Mouse (Mus musculus): ENCODE measurements around the gene B4galt1.

The B4galt1 gene

DNA sequence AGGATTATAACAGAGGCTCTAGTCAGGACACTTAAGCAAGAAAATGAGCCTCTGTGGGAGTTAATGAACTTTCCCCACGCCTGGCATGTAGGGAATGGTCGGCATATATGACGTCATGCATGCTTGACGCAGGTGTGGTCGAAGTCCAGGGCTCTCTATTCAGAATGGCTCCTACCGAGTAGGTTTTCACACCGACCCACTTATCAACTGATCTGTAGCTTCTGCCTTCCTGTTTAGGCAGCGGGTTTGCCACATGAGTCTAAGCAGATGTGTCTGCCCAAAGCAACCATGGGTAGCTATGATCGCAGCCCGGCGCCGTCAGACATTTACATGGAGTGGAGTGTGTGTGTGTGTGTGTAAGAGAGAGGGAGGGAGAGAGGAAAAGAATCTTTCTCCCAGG is 14.6 kb downstream of the B4galt1 start:
- DNase-seq, result no peak

DNA sequence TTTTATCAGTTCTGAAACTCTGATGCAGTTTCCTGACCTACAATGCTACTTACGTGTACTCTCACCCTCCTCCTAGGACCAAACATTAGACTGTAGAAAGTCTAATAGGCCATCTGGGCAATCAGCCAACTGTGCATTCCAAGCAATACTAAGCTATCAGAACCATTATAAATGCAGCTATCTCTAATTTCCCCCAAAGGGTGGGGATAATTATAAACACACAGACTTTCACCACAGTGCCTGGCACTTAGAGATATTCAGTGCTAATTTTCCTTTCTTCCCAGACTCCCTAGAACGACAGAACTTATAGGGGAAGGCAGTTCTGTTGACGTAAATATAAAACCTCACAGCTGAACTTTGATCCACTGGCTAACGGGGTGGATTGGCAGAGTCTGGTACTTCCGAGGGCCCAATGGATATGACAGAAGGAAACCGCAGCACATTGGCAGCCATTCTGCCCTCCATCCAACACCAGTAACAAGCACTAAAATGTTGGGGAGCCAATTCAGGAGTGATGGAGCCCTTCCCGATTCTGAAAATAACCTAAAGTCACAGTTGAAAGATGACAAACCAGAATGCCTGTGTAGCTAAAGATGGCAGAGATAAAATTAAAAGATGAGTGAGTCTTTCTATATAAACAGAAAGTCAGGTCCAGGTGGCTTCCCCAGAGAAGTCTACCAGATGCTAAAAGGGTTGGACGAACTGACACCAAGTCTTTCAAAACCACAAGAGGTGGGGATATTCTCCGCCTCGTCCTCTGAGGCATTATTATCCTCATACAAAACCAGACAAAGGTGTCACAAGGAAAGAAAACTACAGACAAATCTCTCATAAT is 16.1 kb downstream of the B4galt1 start:
- no peak for DNase-seq

DNA sequence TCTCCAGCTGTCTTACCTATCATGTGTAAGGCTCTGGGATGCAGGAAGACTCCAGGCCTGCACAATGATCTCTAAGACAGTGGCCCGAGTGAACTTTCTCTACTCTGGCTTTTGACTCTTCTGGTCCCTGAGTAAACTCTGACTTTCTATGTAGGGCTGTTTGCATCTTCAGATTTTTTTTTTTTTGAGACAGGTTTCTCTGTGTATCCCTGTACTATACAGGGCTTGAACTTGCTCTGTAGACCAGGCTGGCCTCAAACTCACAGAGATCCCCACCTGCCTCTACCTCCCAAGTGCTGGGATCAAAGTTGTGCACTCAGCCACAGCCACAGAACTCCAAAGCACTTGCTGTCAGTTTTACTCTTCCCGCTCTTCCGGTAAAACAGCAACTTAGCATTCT is 16.8 kb downstream of the B4galt1 start:
- DNase-seq, result no peak

DNA sequence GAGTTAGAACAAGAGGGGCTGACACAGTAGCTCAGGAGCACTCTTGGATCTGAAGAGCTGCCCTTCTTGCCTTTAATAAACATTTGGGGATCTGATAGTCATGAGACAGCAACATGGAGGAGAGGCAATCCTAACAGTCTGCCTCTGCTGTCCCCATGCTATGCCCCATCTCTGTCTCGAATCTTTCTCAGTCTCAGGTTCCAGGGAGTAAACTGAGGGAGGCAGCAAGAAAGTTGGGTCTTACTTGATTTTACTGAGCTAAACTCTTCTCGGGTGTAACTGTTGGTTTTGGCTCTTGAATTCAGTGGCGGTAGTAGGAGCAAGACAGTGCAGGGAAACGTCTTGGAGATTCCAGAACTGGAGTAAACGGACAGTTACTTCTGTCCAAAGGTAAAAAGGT is 18.9 kb downstream of the B4galt1 start:
- DNase-seq, result no peak

DNA sequence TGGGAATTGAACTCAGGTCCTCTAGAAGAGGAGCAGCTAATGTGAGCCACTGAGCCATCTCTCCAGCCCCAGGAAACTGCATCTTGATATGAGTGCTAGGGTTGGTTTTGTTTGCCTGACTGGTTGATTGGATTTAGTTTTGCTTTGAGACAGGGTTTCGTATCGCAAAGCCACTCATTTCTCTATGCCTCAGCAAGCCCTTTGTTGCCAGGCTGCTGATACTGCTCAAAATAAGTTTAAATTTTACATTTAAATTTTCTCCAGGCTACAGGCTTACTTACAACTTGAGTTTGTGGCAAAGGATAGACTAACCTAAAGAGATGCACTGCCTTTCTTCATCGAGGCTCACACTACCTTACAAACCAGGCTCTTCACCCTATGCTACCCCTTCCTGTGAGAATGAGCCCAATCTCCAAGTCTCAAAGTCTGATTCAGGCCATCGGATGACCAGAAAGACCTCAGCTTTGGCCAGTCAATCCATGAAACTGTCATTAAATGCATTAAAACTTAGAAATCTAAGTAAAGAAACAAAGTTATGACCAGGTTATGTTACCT is 19.5 kb downstream of the B4galt1 start:
- no peak for DNase-seq

DNA sequence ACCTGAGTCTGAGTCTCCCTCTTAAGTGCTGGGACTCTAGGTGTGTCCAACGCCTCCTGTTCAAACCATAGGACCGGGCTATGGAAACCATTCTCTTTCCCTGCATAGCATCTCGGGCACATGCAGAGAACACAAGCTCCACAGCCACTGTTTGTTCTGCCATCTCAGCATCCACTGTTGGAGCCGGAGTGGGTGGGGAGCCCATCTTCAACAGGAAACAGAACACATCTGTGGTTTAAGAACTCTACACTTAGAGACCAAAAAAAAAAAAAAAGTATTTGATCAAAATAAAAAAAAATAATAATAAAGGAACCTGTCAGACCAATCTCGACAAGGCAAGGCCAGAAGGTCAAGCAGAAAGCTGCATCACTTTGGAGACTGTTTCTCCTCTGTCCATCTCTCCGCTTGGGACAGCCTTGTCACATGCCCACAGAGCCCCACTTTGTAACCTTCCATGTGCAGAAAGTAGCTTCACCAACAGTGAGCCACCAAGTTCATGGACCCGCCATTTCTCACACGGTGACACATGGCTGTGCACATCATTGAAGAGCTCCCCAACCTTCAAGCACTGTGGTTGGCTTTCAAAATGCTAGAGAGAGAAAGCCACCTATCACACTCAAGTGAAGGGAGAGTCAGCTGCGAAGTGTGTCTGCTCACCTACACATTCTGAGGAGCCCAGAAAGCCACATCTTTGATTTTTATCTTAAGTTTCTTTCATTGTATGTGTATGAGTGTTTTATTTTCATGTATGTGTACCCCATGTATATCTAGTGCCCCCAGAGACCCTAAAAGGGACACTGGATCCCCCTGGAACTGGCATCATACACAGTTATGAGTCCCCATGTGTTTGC is 20.2 kb downstream of the B4galt1 start:
- DNase-seq, result no peak

DNA sequence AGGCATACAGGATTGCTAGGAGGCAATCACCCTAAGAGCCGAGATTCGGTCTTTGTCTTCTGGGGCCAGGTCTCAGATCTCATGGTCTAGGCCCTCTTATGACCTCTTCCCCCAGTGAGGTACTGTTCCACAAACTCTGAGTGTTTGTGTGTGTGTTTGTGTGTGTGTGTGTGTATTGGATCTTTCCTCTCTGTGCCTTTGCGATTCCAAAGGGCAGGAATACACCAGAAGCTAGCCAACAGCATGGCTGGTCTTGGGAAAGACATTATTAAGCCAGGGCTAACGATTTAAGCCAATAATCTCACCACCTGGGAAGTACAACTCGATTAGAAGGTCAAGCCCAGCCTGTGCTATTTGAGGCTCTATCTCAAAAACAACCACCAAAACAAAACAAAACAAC is 23.3 kb downstream of the B4galt1 start:
- DNase-seq, result no peak

DNA sequence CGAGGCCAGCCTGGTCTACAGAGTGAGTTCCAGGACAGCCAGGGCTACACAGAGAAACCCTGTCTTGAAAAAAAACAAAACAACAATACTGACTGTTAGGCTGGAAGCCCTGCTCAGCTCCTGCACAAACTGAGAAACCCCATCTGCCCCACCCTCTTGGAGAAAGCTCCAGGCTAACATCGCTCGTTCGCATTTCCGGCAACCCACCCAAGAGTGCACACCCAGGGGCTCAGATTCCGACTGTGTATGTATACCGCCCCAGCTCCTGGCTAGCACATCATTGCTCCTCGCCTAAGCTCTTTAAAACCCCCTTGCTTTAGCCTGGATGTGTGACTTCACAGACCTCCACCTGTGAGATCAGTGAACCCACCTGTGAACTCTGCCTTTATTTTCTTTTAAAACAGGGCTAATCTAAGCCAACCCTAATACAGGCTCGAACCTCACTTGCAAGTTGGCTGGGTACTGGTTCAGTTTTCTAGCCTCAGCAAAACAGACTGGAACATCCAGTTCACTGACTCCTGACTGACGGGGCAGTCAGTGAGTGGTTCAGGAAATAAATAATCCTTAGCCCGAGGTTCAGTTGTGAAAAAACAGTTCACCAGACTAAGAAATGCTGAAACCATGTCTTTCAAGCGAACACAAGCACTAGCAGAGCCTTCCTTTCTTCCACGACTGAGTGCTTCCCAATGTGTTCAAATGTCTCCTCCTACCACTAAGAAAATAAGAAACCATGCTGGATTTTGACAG is 24.0 kb downstream of the B4galt1 start:
- DNase-seq, result no peak

DNA sequence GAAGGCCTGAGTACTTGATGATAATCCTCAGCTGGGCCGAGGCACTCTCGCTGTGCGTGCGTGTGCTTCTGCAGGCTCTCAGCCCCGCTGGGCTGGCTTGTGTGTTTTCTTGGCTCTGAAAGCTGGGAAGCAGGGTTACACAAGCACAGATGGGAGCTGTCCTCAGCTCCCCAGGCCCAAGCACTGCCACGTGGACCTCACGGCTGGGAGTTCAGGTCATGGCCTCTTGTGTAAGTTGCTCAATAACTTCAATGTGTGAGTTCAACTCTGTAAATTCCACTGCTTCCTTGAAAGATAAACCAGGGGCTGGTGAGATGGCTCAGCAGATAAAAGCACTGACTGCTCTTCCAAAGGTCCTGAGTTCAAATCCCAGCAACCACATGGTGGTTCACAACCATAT is 24.9 kb downstream of the B4galt1 start:
- no peak for DNase-seq

DNA sequence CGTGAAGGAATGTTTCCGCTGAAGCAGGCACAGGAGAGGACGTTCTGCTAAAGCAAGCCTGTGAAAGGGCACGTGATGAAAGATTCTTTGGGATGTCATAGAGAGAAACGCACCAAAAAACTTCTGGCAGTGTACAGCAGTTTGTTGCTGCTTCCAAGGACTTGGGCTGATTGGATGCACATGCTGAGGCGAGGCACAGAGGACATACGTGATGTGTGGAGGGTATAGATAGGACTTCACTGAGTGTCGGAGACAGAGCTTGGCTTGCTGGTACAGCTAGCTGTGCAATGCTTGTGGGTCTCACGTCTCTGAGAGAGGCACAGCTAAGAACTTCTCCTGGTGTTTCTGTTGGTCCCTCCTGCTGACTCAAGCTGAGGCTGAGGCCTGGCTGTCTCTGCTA is 25.9 kb downstream of the B4galt1 start:
- no peak for DNase-seq

DNA sequence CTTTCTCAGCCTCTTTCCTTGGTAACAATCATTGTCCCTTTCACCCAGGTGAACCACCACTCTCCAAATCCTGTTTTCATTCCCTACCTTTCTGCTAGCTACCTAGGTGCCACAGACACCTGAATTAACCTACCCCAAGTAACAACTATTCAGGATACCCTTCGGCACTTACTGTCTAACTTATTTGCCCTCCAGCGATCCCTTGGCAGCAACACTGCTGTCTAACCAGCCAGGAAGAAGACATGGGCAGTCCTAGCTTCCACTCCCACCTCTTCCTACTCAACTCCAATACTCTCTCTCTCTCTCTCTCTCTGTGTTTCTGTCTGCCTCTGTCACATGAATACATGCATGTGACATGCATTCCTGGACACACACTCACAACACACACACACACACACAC is 27.0 kb downstream of the B4galt1 start:
- no peak for DNase-seq

DNA sequence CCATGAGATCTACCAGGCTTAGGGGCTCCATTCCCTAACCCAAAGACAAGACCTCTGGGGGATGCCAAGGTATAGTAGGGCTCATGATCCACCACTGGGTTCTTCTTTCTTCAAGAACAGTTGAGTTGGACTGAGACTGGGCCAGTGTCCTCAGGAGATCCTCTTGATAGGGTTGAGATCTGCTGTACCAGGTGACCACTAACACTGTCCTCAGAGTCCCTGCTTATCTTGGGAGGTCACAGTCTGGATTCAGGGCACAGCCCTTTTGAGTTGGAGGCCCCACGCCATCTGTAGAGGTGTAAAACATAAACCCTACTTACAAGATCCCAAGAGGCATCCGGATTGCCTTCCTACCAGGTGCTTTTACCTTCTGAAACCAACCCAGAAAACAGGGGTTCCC is 27.8 kb downstream of the B4galt1 start:
- no peak for DNase-seq

DNA sequence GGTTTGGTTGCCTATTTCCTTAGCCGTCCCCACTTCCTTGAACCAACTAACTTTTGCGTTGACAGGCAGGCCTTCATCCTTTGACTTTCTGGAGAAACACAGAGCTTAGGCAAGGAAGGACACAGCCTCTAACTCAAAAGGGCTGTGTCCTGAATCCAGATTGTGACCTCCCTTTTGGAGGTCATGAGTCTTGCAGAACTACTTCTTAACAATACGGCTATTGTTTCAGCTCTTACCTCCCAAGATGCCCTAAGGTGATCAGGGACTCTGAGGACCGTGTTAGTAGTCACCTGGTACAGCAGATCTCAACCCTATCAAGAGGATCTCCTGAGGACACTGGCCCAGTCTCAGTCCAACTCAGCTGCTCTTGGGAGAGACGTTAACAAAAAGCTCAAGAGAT is 28.7 kb downstream of the B4galt1 start:
- no peak for DNase-seq

DNA sequence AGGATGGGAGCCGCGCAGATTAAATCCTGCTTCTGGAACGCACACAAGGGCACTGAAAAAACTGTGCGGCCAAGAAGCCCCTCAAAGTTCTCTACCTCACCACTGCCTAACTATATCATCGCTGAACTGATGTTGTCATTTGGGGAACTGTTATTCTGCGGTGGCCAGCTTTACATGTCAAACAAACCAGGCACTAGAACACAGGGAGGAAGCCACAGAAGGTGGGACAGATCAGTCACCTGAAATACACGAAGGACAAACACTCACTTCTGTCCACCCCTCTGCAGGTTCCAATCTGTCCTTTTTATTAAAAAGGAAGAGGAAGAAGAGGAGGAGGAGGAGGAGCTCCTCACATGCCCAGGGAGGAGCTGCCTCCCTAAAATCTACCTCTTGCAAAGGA is 29.3 kb downstream of the B4galt1 start:
- no peak for DNase-seq

DNA sequence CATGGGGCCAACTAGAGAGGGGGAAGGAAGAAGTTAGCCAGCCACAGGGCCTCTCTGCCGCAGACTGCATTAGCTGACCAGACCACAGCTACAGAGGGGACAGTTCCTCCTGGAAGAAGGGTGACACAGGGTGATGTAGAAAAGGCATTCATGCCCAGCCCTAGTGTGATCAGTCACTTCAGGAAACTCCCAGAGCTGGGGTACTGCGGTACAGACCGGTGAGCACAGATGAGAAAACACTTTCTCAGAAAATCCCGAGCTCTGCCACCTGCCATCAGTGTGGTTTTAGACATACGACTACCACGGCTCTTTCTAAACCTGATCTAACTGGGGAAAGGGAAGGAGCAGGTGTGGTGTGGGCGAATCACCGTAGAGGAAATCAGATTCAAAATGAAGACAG is 30.1 kb downstream of the B4galt1 start:
- DNase-seq, result no peak

DNA sequence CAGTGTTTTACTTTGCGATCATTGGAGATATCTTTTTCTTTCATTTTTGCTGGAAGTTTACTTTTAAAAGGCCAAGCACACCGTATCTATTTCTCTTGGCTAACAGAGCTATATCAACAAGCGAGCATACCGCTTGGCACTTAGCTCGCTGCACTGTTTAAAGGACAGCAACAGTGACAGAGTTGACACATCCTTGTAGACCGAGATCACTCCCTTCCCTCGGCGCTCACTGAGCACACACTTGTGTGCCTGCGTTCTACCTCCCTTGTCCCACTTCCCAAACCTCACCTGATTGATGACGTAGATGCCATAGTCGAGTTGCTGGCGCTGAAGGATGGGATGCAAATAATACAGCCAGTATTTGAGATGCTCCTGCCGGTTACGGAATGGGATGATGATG is 30.7 kb downstream of the B4galt1 start:
- DNase-seq, result no peak

DNA sequence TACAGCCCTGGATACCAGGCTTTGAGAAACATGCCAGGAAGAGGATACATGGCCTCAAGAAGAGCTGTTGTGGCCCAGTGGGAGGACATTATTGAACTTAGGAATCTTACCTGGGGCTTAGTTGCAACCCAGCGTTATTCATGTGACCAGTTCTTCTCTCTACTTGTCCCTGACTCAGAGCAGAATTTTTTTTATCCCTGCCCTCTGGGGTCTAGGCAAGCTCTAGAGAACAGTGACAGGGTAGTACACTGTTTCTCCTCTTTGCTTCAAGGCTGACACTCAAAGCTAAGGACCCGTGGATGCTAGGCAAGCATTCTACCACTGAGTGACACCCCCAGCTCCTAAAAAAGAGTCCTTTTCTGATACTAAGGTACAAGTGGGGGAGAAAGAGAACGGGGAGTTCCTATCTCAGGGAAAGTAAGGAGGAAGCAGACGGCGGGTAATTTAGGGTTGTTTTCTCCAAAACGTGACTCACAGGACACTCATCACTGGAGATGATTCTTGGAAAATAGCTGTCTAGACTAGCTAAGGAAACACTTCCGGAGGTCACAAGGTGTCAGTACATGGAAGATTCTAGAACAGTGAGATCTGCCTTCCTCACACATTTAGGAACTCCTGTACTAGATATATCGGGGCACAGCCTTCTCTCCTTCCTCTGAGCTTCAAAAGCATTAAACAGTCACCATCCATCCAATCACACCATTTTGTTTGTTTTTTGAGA is 32.3 kb downstream of the B4galt1 start:
- DNase-seq, result no peak

DNA sequence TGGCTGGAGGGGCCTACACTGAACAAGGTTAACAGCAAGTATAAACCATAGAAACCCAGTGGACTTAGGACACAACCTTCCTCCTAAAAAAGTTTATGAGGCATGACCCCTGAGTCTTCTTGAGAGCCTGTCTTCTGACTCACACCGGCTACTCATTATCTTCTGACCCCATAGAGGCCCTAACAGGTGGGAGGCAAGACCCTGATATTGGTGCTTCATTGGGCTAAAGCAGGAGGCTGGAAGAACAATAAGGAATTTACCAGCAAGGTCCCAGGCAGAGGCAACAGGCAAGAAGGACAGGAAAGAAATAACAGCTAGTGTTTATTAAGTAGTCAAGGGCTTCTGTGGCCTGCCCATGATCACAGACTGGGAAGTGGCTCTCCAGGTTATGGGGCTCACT is 32.9 kb downstream of the B4galt1 start:
- DNase-seq, result no peak

DNA sequence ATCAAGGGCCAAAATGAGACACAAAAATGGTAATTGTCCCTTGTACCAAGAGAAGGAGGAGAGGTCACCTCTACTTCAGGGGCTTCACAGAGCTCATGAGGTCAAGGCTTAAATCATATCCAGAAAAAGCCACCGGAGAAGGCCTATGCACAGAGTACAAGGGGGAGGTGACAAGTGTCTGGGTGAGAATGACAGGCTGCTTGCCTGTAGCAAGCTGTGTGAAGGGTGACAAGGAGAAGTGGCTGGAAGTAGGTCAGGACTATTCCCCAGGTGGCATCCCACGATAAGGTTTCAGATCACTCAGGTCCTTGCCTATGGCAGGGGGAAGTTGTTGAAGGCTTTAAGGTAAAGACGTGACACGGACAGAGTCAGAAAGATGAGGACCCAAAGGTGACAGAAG is 33.8 kb downstream of the B4galt1 start:
- no peak for DNase-seq

DNA sequence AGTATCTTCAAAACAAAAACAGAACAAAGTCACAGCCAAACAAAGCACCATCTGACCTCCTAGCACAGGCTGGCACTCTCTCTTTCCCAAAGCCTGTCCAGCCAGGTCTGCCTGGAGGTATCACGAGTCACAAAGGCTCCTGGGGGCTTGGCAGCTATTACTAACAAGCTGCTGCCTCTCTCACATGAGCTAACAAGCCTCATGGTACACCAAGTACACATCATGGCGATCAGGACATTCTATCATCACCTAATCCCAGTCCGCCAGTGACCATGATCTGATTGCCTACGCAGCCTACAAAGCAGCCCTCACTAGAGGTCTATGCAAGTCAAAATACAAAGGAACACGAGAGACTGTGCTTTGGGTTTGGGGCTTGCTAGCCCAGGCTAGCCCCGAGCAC is 34.7 kb downstream of the B4galt1 start:
- DNase-seq, result no peak

DNA sequence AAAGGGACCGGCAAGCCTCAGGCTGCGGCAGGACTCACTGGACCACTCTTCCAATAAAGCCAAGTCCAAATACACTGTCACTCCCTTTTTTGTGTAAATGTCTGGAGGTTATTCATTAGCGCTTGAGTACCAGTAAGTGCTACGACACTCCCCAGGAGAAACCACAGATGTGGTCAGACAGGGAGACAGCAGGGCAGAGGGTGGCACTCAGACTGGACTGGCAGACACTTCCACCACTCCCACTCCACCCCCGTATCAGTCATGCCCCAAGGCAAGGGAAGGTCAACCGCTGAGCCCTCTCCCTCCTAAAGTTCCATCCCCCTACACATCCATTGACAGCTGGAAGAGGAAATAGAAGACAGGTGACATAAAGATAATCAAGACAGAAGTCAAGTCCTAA is 35.4 kb downstream of the B4galt1 start:
- DNase-seq, result no peak

DNA sequence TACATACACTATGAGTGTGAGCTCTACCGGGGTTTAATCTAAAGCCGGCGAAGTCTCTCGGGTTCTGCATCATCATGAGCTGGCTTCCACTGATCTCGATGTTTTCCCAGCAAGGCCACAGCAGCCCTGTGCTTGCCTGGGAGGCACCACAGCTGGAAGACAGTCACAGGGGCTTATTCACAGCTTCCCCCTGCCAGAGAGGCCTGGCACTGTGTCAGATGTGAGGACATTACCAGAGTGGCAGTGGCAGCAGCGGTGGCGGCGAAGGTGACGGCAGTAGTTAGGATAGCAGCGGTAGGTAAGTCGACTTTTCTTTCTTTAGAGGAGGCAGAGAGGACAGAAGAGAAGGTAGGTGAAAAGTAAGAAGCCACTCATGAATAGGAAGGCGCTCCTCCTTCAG is 35.9 kb downstream of the B4galt1 start:
- DNase-seq, result no peak

Measured in right cerebral cortex, adult 18-20 months (tissue).